In the genomic region with DNA sequence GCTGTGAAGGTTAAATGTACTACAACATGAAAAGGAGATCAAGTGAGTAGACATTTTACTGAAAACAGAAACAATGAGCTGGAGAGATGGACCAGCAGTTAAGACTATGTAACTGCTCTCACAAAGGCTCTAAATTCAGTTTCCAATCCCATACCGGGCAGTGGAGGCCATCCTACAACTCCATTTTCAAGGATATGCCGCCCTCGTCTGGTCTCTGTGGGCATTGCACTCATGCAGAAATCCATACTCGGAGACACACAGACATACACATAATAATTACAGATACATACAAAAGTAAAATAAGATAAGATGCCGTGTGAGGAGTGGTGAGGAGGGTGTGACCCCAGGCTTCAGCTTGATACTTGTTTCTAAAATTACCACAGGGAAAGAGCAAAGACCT, we compare ENCODE assay signal across 9 mouse cellular contexts. TPM values are rescaled to one million over a fixed set of nuclear protein-coding genes. Genes with fewer than 3 reads are reported as not detected.
DNase-seq lines count a peak whose midpoint lies in the region; ATAC-seq lines count a peak whose summit lies in the region.
"Had no signal": no experiment of that assay in that cellular context is flagged by ENCODE, and none has a peak within 500 bp of the region (broad histone marks: within the 10 kb centered on the region; RNA-seq: fewer than 3 reads in every experiment).

No protein-coding gene starts in this region.

- H3K27ac ChIP-seq in kidney, embryonic 14.5 days (ENCODE audit: low read depth, low read length): no peak overlapping the region
- no peak overlapping the region for H3K27ac ChIP-seq in limb, embryonic 10.5 days

- H3K4me3 ChIP-seq in kidney, embryonic 14.5 days (ENCODE audit: low read length): no peak overlapping the region
- no peak overlapping the region for H3K4me3 ChIP-seq in limb, embryonic 10.5 days
- H3K4me3 ChIP-seq: erythroblast, embryonic 14.5 days had no signal

- no peak overlapping the region for H3K9ac ChIP-seq in kidney, embryonic 14.5 days (ENCODE audit: low read depth, low read length)

- no peaks in the 10 kb centered on the region for H3K36me3 ChIP-seq in kidney, embryonic 14.5 days (ENCODE audit: control insufficient read depth, insufficient read depth, low read length)
- no peaks in the 10 kb centered on the region for H3K36me3 ChIP-seq in limb, embryonic 10.5 days

- no peaks in the 10 kb centered on the region for H3K4me1 ChIP-seq in kidney, embryonic 14.5 days (ENCODE audit: control insufficient read depth, insufficient read depth, low read length)
- 0 out of 2 replicates have a peak, but pooled peaks cover 3% of the 10 kb centered on the region for H3K4me1 ChIP-seq in limb, embryonic 10.5 days

- H3K4me2 ChIP-seq in kidney, embryonic 14.5 days (replicated peaks; ENCODE audit: low read depth, low read length): no peak overlapping the region

- ATAC-seq in kidney, embryonic 14.5 days (ENCODE audit: low FRiP score, low TSS enrichment): no peak

- WGBS in kidney, embryonic 14.5 days: 10% methylated on average over 5 of the region's 5 CpGs
- WGBS in limb, embryonic 10.5 days: 14% methylated on average over 5 of the region's 5 CpGs

- peak; percentile 81 for DNase-seq in kidney, adult 18-20 months
- DNase-seq in adipocyte (ENCODE audit: low spot score): peak; percentile 56
- peak; percentile 74 for DNase-seq in embryo, embryonic 11 days
- DNase-seq in induced T-regulatory cell, adult 2 months (ENCODE audit: low read depth): peak; percentile 90
- DNase-seq in limb, embryonic 10.5 days (ENCODE audit: low spot score): peak; percentile 83
- DNase-seq in naive thymus-derived CD4-positive, alpha-beta T cell, adult 2 months (ENCODE audit: low read depth): peak; percentile 86
- peak; percentile 74 for DNase-seq in thymus, postnatal 0 days (ENCODE audit: low spot score)

- H3K9me3 ChIP-seq in kidney, embryonic 14.5 days (ENCODE audit: control insufficient read depth, low read length): no peaks in the 10 kb centered on the region
- H3K9me3 ChIP-seq in limb, embryonic 10.5 days (replicated peaks): no peaks in the 10 kb centered on the region

- no peaks in the 10 kb centered on the region for H3K27me3 ChIP-seq in kidney, embryonic 14.5 days (ENCODE audit: control insufficient read depth, insufficient read depth, low read length)
- no peaks in the 10 kb centered on the region for H3K27me3 ChIP-seq in limb, embryonic 10.5 days (ENCODE audit: low read depth, poor library complexity, severe bottlenecking)

RNA-seq across cellular contexts. Expression of a gene that starts 5.2 kb away (rescaled TPM):
- polyA plus RNA-seq in kidney, embryonic 14.5 days (2014; fragmentation: Nextera tagmentation; extraction: Ambion mirVana): 20.6 and 23.4 TPM in 2 replicates
- 8.7 and 9.3 TPM in 2 replicates for polyA plus RNA-seq in limb, embryonic 10.5 days (2016; fragmentation: Nextera tagmentation; extraction: Ambion mirVana)
- polyA plus RNA-seq in thymus, postnatal 0 days (2015; fragmentation: Nextera tagmentation; extraction: Ambion mirVana): 9.8 and 10.9 TPM in 2 replicates

RNA-seq across cellular contexts. Expression of a gene that starts 34.6 kb away (rescaled TPM):
- 724 and 1,042 TPM in 2 replicates for polyA plus RNA-seq in kidney, embryonic 14.5 days (2014; fragmentation: Nextera tagmentation; extraction: Ambion mirVana)
- polyA plus RNA-seq in limb, embryonic 10.5 days (2016; fragmentation: Nextera tagmentation; extraction: Ambion mirVana): 775 and 943 TPM in 2 replicates
- polyA plus RNA-seq in thymus, postnatal 0 days (2015; fragmentation: Nextera tagmentation; extraction: Ambion mirVana): 828 and 912 TPM in 2 replicates
